Mouse (Mus musculus) c-Kit-positive CD71-positive TER-119-positive erythroid progenitor cells, embryonic 14.5 days (primary cell): ENCODE measurements around the gene Ssmem1.

ENCODE experiments used
- DNase-seq: peaks from one replicate; pipeline ENCODE4 v3.0.0-alpha.2; 2013; ENCODE audit warnings: low spot score

Gene Ssmem1

GRCm38 (mm10) chr6:30554092-30554491 lies 44.4 kb downstream of the Ssmem1 start:
- DNase-seq: no peak

GRCm38 (mm10) chr6:30554621-30555170 lies 45.0 kb downstream of the Ssmem1 start:
- no peak for DNase-seq

DNA sequence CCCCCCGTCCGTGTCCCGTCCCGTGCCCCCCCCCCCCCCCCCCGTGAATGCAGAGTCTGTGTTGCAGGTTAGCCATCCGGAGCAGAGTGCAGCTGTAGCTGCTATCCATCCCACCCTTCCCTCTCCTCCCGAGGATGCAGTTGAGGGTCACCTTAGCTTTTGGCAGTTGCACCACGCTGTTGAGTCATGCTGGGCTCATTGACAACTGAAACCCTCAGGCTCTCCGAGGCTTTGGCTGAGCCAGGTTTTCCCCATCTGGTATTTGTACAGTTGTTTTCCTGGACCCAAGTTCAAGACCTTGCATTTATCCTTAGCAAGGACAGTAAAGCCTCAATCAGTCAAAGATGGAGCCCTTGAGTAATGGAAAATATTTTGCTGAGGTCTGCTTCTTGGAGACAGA lies 46.4 kb downstream of the Ssmem1 start:
- DNase-seq: no peak

DNA sequence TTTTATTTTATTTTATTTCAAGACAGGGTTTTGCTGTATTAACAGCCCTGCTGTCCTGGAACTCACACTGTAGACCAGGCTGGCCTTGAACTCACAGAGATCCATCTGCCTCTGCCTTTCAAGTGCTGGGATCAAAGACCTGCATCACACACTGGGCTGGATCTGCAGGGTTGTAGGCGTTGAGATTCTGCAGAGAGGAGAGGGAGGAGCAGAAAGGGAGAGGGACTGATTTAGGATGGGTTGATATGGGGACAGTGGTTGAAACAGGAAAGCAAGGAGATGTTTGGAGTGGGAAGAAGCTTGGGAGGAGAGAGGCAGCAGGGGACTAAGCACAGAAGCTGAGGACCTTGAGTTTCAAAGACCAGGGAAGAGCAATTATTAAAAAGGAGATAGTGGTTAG lies 50.1 kb downstream of the Ssmem1 start:
- DNase-seq: no peak

DNA sequence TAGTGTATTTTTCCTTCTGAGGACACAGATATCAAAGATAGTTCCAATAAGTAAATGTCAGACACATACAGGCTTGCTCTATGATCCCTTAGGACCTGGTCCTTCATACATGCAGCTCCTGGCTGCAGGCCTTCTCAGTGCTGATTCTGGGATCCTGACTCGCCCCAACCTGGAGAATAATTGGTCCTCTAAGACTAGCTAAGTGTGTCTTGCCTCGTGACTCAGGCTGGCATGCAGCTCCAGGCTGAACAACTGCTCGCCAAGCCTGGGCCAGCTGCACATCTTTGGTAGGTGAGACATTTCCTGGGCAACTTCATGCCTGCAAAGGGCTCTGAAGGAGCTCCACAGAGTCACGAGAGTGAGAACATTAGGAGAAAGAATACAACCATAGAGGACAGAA lies 52.5 kb downstream of the Ssmem1 start:
- DNase-seq: no peak

GRCm38 (mm10) chr6:30563575-30563974 lies 53.9 kb downstream of the Ssmem1 start:
- DNase-seq: no peak

DNA sequence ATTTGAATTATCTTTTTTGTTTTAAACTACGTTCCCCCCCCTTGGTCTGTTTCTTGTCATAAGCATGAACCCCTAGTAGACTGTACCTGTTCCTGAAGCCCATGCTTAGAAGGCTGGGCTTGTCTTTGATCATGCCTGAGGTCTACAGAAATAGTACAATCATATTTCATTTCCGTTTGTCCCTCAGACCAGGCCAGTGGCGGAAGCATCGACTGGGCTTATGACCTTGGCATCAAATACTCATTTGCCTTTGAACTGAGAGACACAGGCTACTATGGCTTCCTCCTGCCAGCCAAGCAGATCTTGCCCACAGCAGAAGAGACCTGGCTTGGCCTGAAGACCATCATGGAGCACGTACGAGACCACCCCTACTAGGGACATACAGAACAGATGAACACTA lies 54.4 kb downstream of the Ssmem1 start:
- no peak for DNase-seq

- no peak for DNase-seq
These were observed 58.4 kb downstream of the Ssmem1 start, which contains the start of gene Cpa4 for GRCm38 (mm10) chr6:30568069-30568468. Gene Cpa4, plus strand, starts transcription at chr6:30568369.

- DNase-seq: no peak
These were observed 59.7 kb downstream of the Ssmem1 start for GRCm38 (mm10) chr6:30569331-30569730.
